Mouse (Mus musculus): ENCODE results near the gene Plk5. TPM values are rescaled to one million over a fixed set of nuclear protein-coding genes. Genes with fewer than 3 reads are reported as not detected.

Gene Plk5
- polyA plus RNA-seq, 1 experiment from 2014 or later, result 0.20 TPM

GRCm38 (mm10) chr10:80398719-80399190, 42.5 kb downstream of the Plk5 start:
- H3K9ac ChIP-seq (ENCODE audit: low read depth, low read length), result peak overlapping the region; percentile 84
- peak overlapping the region; percentile 98 for H3K27ac ChIP-seq (ENCODE audit: low read depth, low read length)
- under 1% methylated on average over 39 of the region's 59 CpGs for WGBS
- H3K4me3 ChIP-seq (ENCODE audit: low read depth, low read length), result peak overlapping the region; percentile 76
- no peaks in the 10 kb centered on the region for H3K27me3 ChIP-seq (replicated peaks; ENCODE audit: control insufficient read depth, insufficient read depth, low read length)
- peak overlapping the region; percentile 82 for H3K4me2 ChIP-seq (replicated peaks; ENCODE audit: low read depth)
- no peaks in the 10 kb centered on the region for H3K9me3 ChIP-seq (ENCODE audit: control insufficient read depth)
- H3K4me1 ChIP-seq (replicated peaks; ENCODE audit: control insufficient read depth, insufficient read depth, low read length), result peaks cover 6% of the 10 kb centered on the region
- peak; percentile 40 for TF ChIP-seq CTCF (IDR thresholded peaks at IDR 0.05; ENCODE audit: low read depth)
- ATAC-seq, result peak; percentile 85
- peaks cover 43% of the 10 kb centered on the region for H3K36me3 ChIP-seq (ENCODE audit: control insufficient read depth, insufficient read depth)

GRCm38 (mm10) chr10:80399191-80399972, 43.1 kb downstream of the Plk5 start, which contains the start of gene Mbd3:
Gene Mbd3, minus strand, starts transcription at chr10:80399550.
- under 1% methylated on average over 79 of the region's 82 CpGs for WGBS
- Histone ChIP-seq H3K4me3 (ENCODE audit: low read depth, low read length) (peak within 1 kb of the TSS; percentile 76), H3K9me3 (ENCODE audit: control insufficient read depth) (no peaks in the 10 kb centered on the region), H3K27me3 (replicated peaks; ENCODE audit: control insufficient read depth, insufficient read depth, low read length) (no peaks in the 10 kb centered on the region), H3K36me3 (ENCODE audit: control insufficient read depth, insufficient read depth) (peaks cover 37% of the 10 kb centered on the region), H3K4me2 (replicated peaks; ENCODE audit: low read depth) (peak within 1 kb of the TSS; percentile 82), H3K9ac (ENCODE audit: low read depth, low read length) (peak within 1 kb of the TSS; percentile 84), H3K27ac (ENCODE audit: low read depth, low read length) (peak within 1 kb of the TSS; percentile 98), H3K4me1 (replicated peaks; ENCODE audit: control insufficient read depth, insufficient read depth, low read length) (peaks cover 6% of the 10 kb centered on the region)
- TF ChIP-seq CTCF (IDR thresholded peaks at IDR 0.05; ENCODE audit: low read depth), result no peak
- peak; percentile 94 for ATAC-seq

GRCm38 (mm10) chr10:80399973-80400703, 43.9 kb downstream of the Plk5 start:
- no peak for TF ChIP-seq CTCF (IDR thresholded peaks at IDR 0.05; ENCODE audit: low read depth)
- Histone ChIP-seq H3K4me3 (ENCODE audit: low read depth, low read length) (peak overlapping the region; percentile 76), H3K4me1 (replicated peaks; ENCODE audit: control insufficient read depth, insufficient read depth, low read length) (peaks cover 6% of the 10 kb centered on the region), H3K27me3 (replicated peaks; ENCODE audit: control insufficient read depth, insufficient read depth, low read length) (no peaks in the 10 kb centered on the region), H3K9ac (ENCODE audit: low read depth, low read length) (peak overlapping the region; percentile 54), H3K9me3 (ENCODE audit: control insufficient read depth) (no peaks in the 10 kb centered on the region), H3K4me2 (replicated peaks; ENCODE audit: low read depth) (peak overlapping the region; percentile 82), H3K27ac (ENCODE audit: low read depth, low read length) (peak overlapping the region; percentile 98), H3K36me3 (ENCODE audit: control insufficient read depth, insufficient read depth) (peaks cover 30% of the 10 kb centered on the region)
- WGBS, result 11% methylated on average over 17 of the region's 17 CpGs
- peak; percentile 0; the same call in 1 of the 2 replicates for ATAC-seq

GRCm38 (mm10) chr10:80400704-80401161, 44.5 kb downstream of the Plk5 start:
- Histone ChIP-seq H3K4me2 (replicated peaks; ENCODE audit: low read depth) (peak overlapping the region; percentile 82; the same call in 1 of the 2 replicates), H3K4me3 (ENCODE audit: low read depth, low read length) (no peak overlapping the region), H3K27ac (ENCODE audit: low read depth, low read length) (no peak overlapping the region; the same call in 1 of the 2 replicates), H3K36me3 (ENCODE audit: control insufficient read depth, insufficient read depth) (peaks cover 27% of the 10 kb centered on the region), H3K9ac (ENCODE audit: low read depth, low read length) (no peak overlapping the region), H3K9me3 (ENCODE audit: control insufficient read depth) (no peaks in the 10 kb centered on the region), H3K4me1 (replicated peaks; ENCODE audit: control insufficient read depth, insufficient read depth, low read length) (peaks cover 6% of the 10 kb centered on the region), H3K27me3 (replicated peaks; ENCODE audit: control insufficient read depth, insufficient read depth, low read length) (no peaks in the 10 kb centered on the region)
- no peak for ATAC-seq
- 72% methylated on average over 4 of the region's 4 CpGs for WGBS
- TF ChIP-seq CTCF (IDR thresholded peaks at IDR 0.05; ENCODE audit: low read depth), result no peak

GRCm38 (mm10) chr10:80403044-80403692, 46.9 kb downstream of the Plk5 start:
- no peak overlapping the region for H3K27ac ChIP-seq (ENCODE audit: low read depth, low read length)

More at GRCm38 (mm10) chr10:80403044-80403692, 46.9 kb downstream of the Plk5 start:
- peaks cover 27% of the 10 kb centered on the region for H3K36me3 ChIP-seq (ENCODE audit: control insufficient read depth, insufficient read depth)
- ATAC-seq, result no peak
- H3K4me2 ChIP-seq (replicated peaks; ENCODE audit: low read depth), result no peak overlapping the region
- no peaks in the 10 kb centered on the region for H3K27me3 ChIP-seq (replicated peaks; ENCODE audit: control insufficient read depth, insufficient read depth, low read length)
- peak; percentile 70 for TF ChIP-seq CTCF (IDR thresholded peaks at IDR 0.05; ENCODE audit: low read depth)
- H3K4me1 ChIP-seq (replicated peaks; ENCODE audit: control insufficient read depth, insufficient read depth, low read length), result peaks cover 5% of the 10 kb centered on the region; the same call in 1 of the 2 replicates
- no peak overlapping the region for H3K9ac ChIP-seq (ENCODE audit: low read depth, low read length)
- H3K4me3 ChIP-seq (ENCODE audit: low read depth, low read length), result no peak overlapping the region
- WGBS, result 84% methylated on average over 4 of the region's 4 CpGs
- H3K9me3 ChIP-seq (ENCODE audit: control insufficient read depth), result no peaks in the 10 kb centered on the region
